Mouse (Mus musculus): ENCODE measurements around the gene Hacd2. TPM values are rescaled to one million over a fixed set of nuclear protein-coding genes. Genes with fewer than 3 reads are reported as not detected.

Gene Hacd2
- total RNA-seq, 2 experiments from 2014 or later = 33.2 to 50.3 TPM

DNA sequence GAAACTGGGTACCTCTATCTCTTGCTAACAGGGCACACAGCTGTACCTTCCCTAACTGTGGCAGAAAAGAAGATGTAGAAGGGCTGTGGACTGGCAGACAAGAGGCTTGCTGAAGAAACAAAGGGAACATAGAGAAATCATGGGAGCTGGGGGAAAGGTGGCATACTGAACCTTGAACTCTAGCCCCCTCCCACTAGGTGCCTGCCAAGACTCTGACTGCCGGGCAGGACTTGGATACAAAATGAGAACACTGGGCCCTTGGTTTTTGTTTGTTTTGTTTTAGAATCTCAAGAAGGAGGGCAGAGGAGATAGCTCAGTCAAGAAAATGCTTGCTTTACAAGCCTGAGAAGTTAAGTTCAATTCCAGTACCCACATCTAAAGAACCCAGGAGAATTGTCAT lies 14.9 kb upstream of the Hacd2 start:
- DNase-seq = no peak

DNA sequence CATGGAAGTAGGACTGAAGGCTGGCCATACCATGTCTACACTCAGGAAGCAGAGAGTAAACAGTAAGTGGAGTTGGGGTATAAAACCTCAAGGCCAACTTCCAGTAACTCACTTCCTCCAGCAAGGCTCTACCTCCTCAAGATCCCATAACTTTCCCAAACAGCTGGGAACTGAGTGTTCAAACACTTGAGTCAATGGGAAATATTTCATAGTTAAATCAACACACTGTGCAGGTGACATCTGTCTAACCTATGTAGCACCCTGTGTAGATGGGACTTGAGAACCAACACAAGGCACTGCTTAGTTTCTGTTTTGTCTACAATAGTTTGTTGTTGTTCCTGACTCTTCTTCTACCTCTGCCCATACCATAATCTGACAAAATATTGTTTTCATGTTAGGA lies 13.8 kb upstream of the Hacd2 start:
- DNase-seq = no peak

DNA sequence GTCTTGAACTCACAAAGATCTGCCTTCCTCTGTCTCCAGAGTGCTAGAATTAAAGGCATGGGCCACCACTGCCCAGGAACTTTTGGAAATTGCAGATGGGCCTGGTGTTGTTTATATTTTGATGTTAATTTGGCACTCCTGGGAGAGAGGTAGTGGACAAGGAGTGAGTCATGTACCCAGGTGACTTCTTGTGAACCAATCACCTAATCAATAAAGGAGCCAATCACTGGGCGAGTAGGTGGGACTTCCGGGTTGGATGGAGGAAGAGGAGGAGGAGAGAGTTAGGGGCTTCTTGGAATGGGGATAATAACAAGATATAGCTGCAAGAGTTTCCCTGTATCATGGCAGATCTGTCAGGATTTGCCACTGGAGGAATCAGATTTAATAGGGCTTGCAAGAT lies 8.7 kb upstream of the Hacd2 start:
- DNase-seq = no peak

DNA sequence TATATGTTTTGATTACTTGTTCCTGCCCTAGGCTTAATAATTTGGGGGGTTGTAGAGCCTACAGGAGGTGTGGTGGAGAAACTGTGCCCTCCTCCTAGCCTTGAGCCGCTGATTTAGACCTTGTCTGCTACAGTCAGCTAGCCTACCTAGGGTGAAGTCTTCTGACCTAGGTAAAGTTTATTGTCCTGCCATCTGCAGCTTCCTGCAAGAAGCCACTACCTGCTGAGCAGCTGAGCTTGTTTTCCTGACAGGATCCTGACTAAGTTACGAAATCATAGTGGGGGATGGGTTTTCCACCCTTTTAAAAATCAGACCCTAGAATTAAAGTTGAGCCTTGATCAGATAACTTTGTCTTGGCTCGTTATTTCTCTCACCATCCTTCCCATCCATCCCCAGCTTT lies 5.7 kb upstream of the Hacd2 start:
- no peak for DNase-seq

DNA sequence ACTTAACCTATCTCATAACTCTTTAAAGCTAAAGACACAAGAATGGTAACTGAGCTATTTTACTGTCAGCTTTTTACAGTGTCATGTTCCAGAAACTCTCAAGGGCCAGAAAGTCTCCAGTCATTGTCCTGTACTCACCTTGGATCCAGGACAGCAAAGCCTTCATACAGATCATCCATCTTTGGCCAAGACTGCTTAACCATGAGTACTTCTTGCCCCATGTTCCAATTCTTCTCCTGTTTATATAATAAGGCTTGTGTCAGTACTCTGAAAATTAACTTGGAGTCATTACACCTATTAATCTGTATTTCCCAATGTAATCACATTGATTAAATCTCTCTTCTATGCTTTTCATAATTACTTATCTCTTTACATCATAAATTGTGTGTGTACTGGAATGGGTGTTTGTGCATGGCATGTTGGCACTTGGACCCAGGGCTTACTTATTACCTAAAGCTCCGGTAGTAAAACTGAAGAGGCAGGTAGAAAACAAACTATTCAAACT lies 3.7 kb upstream of the Hacd2 start:
- DNase-seq = no peak

DNA sequence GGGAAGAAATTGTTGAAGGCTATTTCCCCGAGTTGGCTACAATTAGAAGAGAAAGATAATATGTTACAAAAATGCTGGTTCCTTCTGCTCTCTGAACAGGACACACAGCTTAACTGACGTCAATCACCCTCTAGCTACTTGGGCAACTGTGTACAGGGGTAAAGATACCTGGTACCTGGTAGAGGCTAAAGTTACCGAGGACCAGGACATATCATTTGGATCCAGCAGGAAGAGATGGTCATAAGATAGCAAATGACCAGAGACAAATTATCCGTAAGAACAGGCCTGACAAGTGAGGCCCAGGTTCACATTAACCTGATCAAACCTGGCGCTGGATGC lies 356 bp upstream of the Hacd2 start:
- no peak for DNase-seq

DNA sequence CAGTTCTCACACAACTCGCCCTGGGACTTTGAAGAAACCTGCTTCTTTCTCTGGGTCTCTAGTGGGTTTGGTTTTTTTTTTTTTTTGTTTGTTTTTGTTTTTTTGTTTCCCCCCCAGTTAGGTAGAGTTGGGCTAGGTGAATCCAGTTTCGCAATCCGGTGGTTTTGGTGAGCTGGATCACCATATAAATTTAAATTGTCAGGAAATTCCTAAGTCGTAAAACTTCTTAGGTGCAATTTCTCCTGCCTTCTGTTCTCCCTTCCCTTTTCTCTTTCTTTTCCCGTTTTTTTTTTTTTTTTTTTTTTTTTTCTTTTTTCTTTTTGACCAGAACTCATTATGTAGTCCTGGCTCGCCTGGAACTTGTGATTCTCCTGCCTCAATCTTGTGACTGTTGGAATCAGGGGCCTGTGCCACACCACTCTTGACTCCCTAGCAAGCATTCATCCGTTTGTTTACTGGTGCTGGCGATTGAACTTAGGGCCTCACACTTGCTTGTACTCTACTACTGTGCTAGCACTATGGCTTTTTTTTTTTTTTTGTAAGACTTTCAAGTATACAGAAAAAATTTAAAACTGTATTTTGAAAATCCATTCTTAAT lies 1.0 kb downstream of the Hacd2 start:
- DNase-seq = no peak

DNA sequence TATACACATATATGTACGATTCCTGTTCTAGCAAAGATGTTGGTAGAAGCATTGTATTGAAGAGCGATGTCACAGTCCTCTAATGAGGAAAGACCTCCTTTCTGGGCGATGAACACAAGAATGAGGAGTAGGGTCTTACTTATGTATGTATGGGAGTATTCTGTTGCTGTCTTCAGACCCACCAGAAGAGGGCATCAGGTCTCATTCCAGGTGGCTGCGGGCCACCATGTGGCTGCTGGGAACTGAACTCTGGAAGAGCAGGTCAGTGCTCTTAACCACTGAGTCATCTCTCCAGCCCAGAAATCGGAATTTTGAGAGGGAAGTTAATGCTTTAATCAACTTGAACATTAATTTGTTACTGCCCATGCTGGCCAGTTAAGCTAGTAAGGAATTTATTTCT lies 2.1 kb downstream of the Hacd2 start:
- no peak for DNase-seq

DNA sequence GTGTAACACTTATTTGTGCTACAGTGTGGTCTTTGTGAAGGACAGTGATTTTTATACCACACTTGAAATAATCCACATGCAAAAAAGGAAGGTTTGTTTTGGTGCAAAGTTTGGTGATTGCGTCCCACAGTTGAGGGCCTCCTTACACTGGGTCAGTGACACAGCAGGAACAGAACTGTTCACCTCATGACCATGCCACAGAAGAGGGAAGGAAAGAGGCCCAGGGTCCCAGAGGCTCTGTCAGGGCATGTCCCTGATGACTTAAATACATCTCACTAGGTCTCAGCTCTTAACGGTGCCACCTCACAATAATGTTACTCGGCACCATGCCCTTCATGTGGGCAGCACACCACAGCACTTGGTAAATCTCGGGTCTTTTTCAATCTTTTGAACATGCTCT lies 3.1 kb downstream of the Hacd2 start:
- no peak for DNase-seq

DNA sequence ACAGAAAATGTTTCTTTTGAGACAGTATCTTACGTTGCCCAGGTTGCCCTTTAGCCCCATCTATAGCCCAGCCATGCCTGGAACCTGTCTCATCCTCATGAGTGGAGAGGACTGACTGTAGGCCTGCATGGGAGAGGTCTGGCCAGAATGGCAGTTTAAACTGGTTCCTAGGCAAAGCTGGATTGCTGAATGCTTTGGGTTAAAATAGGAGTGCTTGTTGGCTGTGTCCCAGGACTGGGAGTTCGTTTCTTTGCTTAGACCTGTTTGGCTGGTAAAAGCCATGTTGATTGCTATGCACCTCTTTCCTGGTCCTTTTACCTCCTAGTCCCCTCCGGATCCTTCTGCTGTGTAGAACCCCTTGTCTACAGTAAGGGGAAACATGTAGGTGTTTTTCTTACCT lies 11.0 kb downstream of the Hacd2 start:
- DNase-seq = no peak

DNA sequence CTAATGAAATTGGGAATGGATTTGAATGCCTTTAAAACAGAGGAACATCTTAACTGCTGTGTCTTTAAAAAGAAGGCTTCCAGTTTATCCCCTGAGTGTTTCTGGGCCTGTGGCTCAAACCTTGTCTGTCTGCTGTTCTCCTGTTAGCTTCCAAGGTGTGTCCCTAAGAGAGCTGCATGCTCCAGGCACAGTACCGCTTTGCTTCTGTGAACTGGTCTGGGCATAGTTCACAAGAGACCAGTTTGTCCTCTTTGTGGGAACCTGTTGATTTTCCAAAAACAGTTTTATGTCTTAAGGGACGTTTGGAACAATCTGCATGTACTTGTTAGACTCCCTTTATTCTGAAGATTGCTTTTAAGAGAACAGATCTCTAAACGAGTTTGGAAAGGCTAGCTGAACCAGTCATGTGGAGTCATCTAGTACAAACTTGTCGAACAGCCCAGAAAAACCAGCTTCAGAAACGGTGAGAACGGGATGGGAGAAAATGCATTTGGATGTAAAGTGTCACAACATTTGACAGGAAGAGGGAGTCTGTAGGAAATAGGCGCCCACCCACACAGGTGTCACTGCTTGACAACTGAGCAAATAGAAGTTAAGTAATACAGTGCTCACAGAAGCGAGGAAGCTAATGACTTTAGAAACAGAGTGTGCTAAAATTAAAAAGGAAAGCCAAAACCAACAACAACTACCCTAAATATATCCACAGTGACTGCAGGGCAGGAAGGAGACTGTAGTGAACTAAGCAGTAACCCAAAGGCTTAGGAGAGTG lies 11.8 kb downstream of the Hacd2 start:
- no peak for DNase-seq

DNA sequence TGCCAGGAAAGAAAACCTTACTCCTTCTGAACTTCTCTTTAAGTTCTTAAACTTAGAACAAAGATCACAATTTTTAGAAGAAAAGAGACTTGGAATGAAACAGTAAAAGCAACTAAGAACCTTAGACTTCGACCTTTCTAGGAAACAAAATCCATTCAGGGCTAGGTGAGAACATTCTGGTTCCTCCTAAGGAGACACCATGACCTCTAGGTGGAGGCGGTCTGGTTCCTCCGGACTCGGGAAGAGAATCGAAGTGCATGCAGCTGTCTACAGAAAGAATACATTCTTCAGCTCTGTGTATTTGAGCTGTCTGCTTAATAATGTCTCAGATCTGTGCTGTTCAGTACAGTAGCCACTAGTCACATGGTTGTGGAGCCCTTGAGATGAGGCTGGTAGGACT lies 12.7 kb downstream of the Hacd2 start:
- DNase-seq = no peak

DNA sequence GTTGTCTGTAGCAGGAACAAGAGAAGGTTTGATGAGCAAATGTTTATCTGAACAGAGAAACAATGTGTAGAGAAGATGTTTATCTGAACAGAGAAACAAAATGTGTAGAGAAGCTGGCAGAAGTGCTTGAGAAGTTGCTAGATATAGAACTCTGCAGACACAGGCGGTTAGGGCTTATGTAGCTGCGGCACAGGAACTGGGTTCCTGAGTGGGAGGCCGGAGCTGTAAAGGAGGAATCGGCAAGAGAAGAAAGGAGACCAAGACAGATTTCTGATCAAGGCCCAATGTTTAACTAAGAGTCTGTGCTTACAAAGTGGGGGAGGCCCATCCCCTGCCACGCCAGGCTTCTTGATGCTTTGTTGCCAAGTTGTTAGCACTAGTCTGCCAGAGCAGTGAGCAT lies 14.5 kb downstream of the Hacd2 start:
- no peak for DNase-seq

DNA sequence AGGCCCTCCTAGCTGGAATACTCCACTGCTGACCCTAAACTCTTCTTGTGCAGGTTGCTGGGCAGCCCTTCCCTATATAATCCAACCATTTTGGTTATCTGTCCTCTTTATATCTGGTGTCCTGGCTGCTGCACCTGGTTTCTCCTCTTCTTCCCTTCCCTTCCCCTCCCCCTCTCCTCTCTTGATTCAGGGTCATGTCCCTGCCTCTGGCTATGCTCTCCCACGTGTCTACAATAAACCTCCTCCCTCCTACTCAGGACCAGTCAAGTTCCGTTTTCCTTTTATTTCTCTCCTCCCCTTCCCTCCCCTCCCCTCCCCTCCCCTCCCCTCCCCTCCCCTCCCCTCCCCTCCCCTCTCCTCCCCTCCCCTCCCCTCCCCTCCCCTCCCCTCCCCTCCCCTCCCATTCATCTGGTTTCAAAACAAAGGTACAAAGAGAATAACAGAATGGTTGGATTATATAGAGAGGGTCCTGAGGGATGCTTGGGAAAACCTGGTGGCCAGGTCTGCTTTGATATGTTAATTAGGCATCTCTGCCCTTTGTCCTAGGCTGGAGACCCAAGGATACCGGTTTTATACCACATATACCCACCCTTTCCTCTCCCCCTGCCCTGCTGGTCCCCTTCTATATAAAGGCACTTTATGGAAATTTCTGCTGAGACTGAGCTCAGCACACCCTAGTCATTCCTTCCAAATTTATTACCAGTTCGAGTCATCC lies 16.3 kb downstream of the Hacd2 start:
- DNase-seq = no peak

DNA sequence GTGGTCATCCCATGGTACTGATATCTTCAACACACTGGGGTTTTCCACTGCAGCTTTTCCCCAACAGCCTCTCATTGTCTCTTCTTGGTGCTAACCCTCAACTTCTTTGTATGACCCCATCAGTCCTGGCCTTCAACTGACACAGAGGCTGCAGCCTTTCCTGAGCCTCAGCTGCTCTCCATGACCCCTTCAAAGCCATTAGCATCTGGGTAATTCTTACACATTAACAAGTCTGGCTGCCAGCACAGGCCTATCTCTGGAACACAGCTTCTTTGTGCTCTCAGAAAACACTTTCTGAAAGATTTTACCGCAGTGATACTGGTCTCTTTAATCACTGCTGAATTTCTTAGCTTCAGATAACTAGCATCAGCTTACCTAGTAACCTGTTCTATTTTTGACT lies 17.9 kb downstream of the Hacd2 start:
- no peak for DNase-seq

DNA sequence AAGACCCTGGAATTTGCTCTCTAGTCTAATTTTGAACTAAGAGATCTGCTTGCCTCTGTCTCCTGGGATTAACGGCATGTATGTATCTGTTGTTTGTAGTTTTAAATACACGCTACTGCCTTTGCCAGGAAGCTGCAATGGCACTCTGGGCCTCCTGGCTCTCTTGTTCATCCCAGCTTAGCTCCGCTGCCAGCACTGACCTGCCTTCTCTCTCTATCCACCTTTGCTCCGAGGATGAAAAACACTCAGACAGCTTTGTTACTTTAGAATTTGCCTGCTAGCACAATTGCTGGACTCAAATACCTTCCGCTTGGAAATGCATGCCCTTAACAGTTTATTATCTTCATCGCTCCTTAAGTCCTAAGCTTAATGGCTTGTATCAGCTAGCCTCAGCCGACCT lies 18.8 kb downstream of the Hacd2 start:
- DNase-seq = no peak

DNA sequence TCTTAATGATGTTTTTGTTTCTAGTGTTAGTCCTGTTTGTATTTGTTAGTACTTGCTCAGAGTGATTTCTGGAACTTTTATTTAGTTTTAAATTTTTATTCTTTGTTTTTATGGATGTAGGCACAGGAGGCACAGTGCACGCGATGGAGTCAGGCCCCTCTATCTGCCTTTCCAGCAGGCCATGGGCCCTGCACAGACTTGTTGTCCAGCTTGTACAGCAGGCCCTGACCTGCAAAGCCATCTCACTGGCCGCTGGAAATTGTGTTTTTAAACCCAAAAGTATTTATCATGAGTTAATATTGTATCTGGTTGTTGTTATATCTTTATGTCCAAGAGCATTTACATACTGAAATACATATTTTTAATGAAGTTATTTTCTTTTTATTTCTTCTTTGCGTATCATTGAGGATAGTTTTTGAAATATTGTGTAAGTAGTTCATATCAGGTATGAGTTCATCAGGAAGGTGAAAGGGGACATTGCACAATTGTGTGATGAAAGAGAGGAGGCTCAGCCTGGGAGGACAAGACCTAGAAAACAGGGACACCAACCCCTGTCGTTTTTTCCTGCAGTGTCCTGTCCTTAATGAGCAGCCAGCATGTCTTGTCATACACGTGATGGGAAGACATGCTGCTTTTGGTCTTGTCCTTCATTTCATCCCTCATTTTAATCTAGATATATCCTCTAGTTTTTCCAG lies 24.0 kb downstream of the Hacd2 start:
- DNase-seq = no peak

DNA sequence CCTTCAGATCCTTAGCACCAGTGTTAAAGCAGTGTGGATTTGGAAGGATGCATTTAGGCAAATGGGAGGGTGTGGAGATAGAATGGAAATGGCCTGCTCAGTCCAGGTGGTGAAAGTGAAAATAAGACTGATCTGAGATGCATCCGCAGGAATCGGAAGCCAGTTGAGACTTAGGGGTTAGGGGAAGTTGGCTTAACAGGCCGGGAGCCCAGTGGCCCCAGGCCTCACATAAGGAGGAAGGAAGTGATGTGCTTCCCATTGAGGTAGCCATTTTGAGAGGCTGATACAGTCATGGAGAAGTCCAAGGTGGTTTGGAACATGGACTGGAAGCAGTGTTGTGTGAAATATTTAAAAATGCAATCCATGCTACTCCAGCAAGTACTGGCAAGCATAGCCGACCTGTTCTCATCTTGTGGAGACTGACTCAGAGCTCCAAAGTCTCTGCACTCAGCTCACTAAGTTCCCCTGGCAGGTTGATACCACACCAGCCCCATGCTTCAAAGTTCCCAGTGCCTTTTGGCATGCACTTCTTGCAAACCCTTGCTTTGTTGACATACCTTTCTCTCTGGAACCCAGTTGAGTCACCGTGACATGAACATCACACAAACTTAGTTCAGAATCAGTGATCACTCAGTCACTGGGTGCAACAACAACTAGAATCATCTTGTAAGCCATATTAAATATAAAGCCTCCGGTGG lies 25.2 kb downstream of the Hacd2 start:
- DNase-seq = no peak

DNA sequence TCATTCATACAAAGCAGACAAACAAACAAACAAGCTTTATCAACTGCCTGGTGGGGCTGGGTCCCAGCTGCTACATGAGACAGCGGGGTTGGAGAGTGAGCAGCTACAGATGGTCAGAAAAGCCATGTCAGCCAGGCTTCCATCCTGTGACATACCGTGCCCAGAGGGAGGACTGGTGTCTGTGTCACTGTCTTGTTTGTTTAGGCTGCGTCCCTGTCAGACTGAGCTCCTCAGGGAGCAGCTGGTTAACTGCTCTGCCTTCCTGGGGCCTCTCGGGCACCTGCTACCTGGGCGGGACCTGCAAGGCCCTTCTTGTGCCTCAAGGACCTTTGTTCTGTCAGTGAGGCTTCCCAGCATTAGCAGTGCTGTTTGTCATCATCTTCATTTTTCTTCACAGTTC lies 28.8 kb downstream of the Hacd2 start:
- no peak for DNase-seq

DNA sequence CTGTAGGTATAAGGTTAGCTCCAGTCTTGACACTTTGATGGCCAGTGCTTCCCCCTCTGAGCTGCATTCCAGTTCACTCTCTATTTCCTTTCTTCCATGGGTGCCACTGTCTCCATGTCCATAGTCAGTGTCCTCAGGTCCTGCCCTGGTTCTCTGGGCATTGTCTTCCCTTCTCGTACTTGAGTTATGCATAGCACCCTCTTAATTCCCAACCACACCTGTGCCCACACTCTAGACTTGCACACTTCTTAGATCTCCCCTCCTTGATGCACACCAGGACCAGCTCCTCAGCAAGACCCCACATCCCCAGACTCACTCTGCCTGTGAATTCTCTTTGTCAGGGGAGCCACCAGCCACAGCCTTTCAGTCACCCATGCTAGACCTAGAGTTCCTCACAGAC lies 30.0 kb downstream of the Hacd2 start:
- no peak for DNase-seq

DNA sequence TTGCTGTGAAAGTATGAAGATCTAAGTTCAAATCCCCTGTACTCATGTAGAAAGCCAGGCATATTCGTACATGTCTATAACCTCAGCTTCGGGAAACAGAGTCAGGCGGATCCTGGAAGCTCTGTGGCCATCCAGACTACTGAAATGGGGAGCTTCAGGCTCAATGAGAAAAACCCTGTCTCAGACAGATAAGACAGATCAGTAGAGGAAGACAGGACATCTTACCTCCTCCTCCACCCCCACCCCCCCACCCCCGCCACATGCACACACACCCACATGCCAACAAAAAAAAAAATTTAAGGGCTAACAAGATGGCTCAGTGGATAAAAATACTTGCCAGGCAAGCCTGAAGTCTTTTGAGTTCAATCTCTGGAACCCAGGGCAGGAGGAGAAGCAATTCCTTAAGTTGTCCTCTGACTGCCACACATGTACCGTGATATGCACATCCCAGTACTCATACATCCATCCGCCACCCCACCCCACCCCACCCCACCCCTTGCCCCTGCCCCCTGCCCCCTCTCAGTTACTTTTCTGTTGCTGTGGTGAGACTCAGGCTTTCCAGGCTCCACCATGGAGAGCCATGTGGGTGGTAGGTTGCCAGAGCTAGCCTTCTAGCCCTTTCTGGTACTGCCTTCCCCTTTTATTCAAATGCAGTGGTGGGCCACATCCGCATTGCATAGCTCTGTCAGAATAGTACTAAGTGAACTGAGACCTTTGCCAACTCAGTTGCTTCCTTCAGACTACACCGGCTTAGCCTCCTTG lies 32.4 kb downstream of the Hacd2 start:
- DNase-seq = no peak

DNA sequence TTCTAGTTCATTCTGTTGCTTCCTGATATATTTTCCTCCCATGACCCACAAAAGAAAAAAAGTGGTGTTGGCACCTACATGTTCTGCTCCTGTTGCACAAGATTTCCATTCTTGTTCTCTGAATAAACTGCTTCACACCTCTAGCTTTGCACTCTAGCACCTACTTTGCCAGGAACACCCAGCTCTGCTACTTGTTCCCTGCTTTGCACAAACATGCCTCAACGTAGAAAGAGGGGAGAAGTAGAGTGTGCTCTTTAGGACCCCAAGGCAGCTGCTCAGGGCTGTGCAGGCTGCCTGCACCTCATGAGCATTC lies 32.9 kb downstream of the Hacd2 start:
- no peak for DNase-seq

Measured in adrenal gland, postnatal 10 days (tissue).